9 mouse cellular contexts compared by ENCODE assay signal in genomic region chr7:98361662-98362061, GRCm38 (mm10). TPM values are rescaled to one million over a fixed set of nuclear protein-coding genes. Genes with fewer than 3 reads are reported as not detected.
DNase-seq lines count a peak whose midpoint lies in the region; ATAC-seq and TF ChIP-seq lines count a peak whose summit lies in the region.
"Had no signal": no experiment of that assay in that cellular context is flagged by ENCODE, and none has a peak within 500 bp of the region (broad histone marks: within the 10 kb centered on the region; RNA-seq: fewer than 3 reads in every experiment).

No protein-coding gene starts in this region.

- peaks cover 3% of the 10 kb centered on the region; the same call in 1 of the 2 replicates for H3K9me3 ChIP-seq in kidney, embryonic 16.5 days (ENCODE audit: low read length)
- no peaks in the 10 kb centered on the region for H3K9me3 ChIP-seq in embryonic facial prominence, embryonic 13.5 days
- H3K9me3 ChIP-seq in intestine, embryonic 15.5 days = no peaks in the 10 kb centered on the region
- no peaks in the 10 kb centered on the region for H3K9me3 ChIP-seq in midbrain, postnatal 0 days (ENCODE audit: low read length)

- H3K36me3 ChIP-seq in kidney, embryonic 16.5 days (ENCODE audit: insufficient read depth, low read length) = no peaks in the 10 kb centered on the region
- H3K36me3 ChIP-seq in embryonic facial prominence, embryonic 13.5 days = no peaks in the 10 kb centered on the region
- H3K36me3 ChIP-seq in intestine, embryonic 15.5 days = no peaks in the 10 kb centered on the region
- no peaks in the 10 kb centered on the region for H3K36me3 ChIP-seq in midbrain, postnatal 0 days (ENCODE audit: insufficient read depth, low read length)

- WGBS in kidney, embryonic 16.5 days = 35% methylated on average over 2 of the region's 2 CpGs
- WGBS in embryonic facial prominence, embryonic 13.5 days = 16% methylated on average over 2 of the region's 2 CpGs
- 20% methylated on average over 2 of the region's 2 CpGs for WGBS in intestine, embryonic 15.5 days
- WGBS in midbrain, postnatal 0 days = 44% methylated on average over 2 of the region's 2 CpGs

- H3K9ac ChIP-seq in kidney, embryonic 16.5 days (replicated peaks; ENCODE audit: low read length) = peak overlapping the region; percentile 79; the same call in 1 of the 2 replicates
- peak overlapping the region; percentile 46; the same call in 1 of the 2 replicates for H3K9ac ChIP-seq in embryonic facial prominence, embryonic 13.5 days
- H3K9ac ChIP-seq in intestine, embryonic 15.5 days = no peak overlapping the region
- H3K9ac ChIP-seq in midbrain, postnatal 0 days (replicated peaks; ENCODE audit: low read length, poor library complexity, severe bottlenecking) = peak overlapping the region; percentile 75; the same call in 1 of the 2 replicates

- ATAC-seq in kidney, embryonic 16.5 days (ENCODE audit: low FRiP score, low TSS enrichment) = no peak
- no peak for ATAC-seq in embryonic facial prominence, embryonic 13.5 days (ENCODE audit: insufficient number of reproducible peaks, insufficient read depth, low FRiP score, low TSS enrichment, low read depth)
- peak; percentile 18 for ATAC-seq in intestine, embryonic 15.5 days
- no peak for ATAC-seq in midbrain, postnatal 0 days (ENCODE audit: low FRiP score)

- TF ChIP-seq CTCF in midbrain, postnatal 0 days (IDR thresholded peaks at IDR 0.05) = no peak

- H3K4me1 ChIP-seq in kidney, embryonic 16.5 days (ENCODE audit: insufficient read depth, low read length) = peaks cover 19% of the 10 kb centered on the region
- H3K4me1 ChIP-seq in embryonic facial prominence, embryonic 13.5 days = peaks cover 38% of the 10 kb centered on the region
- peaks cover 18% of the 10 kb centered on the region for H3K4me1 ChIP-seq in intestine, embryonic 15.5 days (replicated peaks)
- H3K4me1 ChIP-seq in midbrain, postnatal 0 days (ENCODE audit: insufficient read depth, low read length) = peaks cover 13% of the 10 kb centered on the region; the same call in 1 of the 2 replicates

- peak overlapping the region; percentile 85 for H3K4me3 ChIP-seq in kidney, embryonic 16.5 days (ENCODE audit: low read length)
- peak overlapping the region; percentile 85 for H3K4me3 ChIP-seq in embryonic facial prominence, embryonic 13.5 days
- peak overlapping the region; percentile 81 for H3K4me3 ChIP-seq in intestine, embryonic 15.5 days (replicated peaks)
- H3K4me3 ChIP-seq in midbrain, postnatal 0 days (ENCODE audit: low read depth, low read length) = peak overlapping the region; percentile 90

- H3K27ac ChIP-seq in kidney, embryonic 16.5 days (ENCODE audit: low read length) = peak overlapping the region; percentile 84
- peak overlapping the region; percentile 92 for H3K27ac ChIP-seq in embryonic facial prominence, embryonic 13.5 days
- H3K27ac ChIP-seq in intestine, embryonic 15.5 days = peak overlapping the region; percentile 90
- H3K27ac ChIP-seq in midbrain, postnatal 0 days (ENCODE audit: low read depth, low read length) = no peak overlapping the region

- DNase-seq in kidney, postnatal 4 days = no peak
- no peak for DNase-seq in midbrain, postnatal 0 days (ENCODE audit: low spot score)
- DNase-seq in layer of hippocampus, adult 8-10 months (ENCODE audit: low spot score in 2 of 2) = no peak
- DNase-seq in retina, postnatal 1 day = no peak
- no peak for DNase-seq in layer of hippocampus, postnatal 36 days

- H3K27me3 ChIP-seq in kidney, embryonic 16.5 days (ENCODE audit: insufficient read depth, low read length) = no peaks in the 10 kb centered on the region
- no peaks in the 10 kb centered on the region for H3K27me3 ChIP-seq in embryonic facial prominence, embryonic 13.5 days
- H3K27me3 ChIP-seq in intestine, embryonic 15.5 days (replicated peaks) = no peaks in the 10 kb centered on the region
- no peaks in the 10 kb centered on the region for H3K27me3 ChIP-seq in midbrain, postnatal 0 days (ENCODE audit: insufficient read depth, low read length)

- H3K4me2 ChIP-seq in kidney, embryonic 16.5 days (replicated peaks; ENCODE audit: low read depth, low read length) = peak overlapping the region; percentile 76
- H3K4me2 ChIP-seq in embryonic facial prominence, embryonic 13.5 days = peak overlapping the region; percentile 89
- H3K4me2 ChIP-seq in intestine, embryonic 15.5 days (replicated peaks) = peak overlapping the region; percentile 95
- peak overlapping the region; percentile 98 for H3K4me2 ChIP-seq in midbrain, postnatal 0 days (ENCODE audit: low read depth, low read length, poor library complexity, severe bottlenecking)

RNA-seq across cellular contexts. Expression of gene Tsku, which starts 0.5 kb away (rescaled TPM):
- polyA plus RNA-seq in kidney, embryonic 16.5 days (2015; fragmentation: Nextera tagmentation; extraction: Ambion mirVana) = 7.3 and 9.9 TPM in 2 replicates
- 17.2 and 19.2 TPM in 2 replicates for polyA plus RNA-seq in embryonic facial prominence, embryonic 13.5 days (2015; fragmentation: Nextera tagmentation; extraction: Ambion mirVana)
- polyA plus RNA-seq in intestine, embryonic 15.5 days (2015; fragmentation: Nextera tagmentation; extraction: Ambion mirVana) = 8.2 and 8.8 TPM in 2 replicates
- 30.7 and 32.1 TPM in 2 replicates for total RNA-seq in midbrain, postnatal 0 days (2014; rRNA removed)
- polyA plus RNA-seq in midbrain, postnatal 0 days (2015; fragmentation: Nextera tagmentation; extraction: Ambion mirVana) = 6.1 and 7.0 TPM in 2 replicates
- total RNA-seq in layer of hippocampus, adult 8-10 months (2022) = 1 to 10 TPM; 1.6 to 2.8 (median 2.3) TPM
- 1 to 10 TPM; 1.4 TPM for total RNA-seq in layer of hippocampus, postnatal 36 days (2021)
- total RNA-seq: common myeloid progenitor, adult 5-6 weeks had no signal

RNA-seq across cellular contexts. Expression of gene Acer3, which starts 40.7 kb away (rescaled TPM):
- 27.4 and 32.3 TPM in 2 replicates for polyA plus RNA-seq in kidney, embryonic 16.5 days (2015; fragmentation: Nextera tagmentation; extraction: Ambion mirVana)
- polyA plus RNA-seq in embryonic facial prominence, embryonic 13.5 days (2015; fragmentation: Nextera tagmentation; extraction: Ambion mirVana) = 31.8 and 32.9 TPM in 2 replicates
- polyA plus RNA-seq in intestine, embryonic 15.5 days (2015; fragmentation: Nextera tagmentation; extraction: Ambion mirVana) = 20.0 and 20.5 TPM in 2 replicates
- total RNA-seq in midbrain, postnatal 0 days (2014; rRNA removed) = 12.0 and 15.5 TPM in 2 replicates
- polyA plus RNA-seq in midbrain, postnatal 0 days (2015; fragmentation: Nextera tagmentation; extraction: Ambion mirVana) = 19.4 and 19.8 TPM in 2 replicates
- 10 to 100 TPM; 22.7 to 32.0 (median 24.3) TPM for total RNA-seq in layer of hippocampus, adult 8-10 months (2022)
- 10 to 100 TPM; 21.0 to 21.4 TPM for total RNA-seq in layer of hippocampus, postnatal 36 days (2021)
